Mouse (Mus musculus) neural tube, embryonic 15.5 days (tissue): ENCODE data around the gene Angptl3. TPM values are rescaled to one million over a fixed set of nuclear protein-coding genes. Genes with fewer than 3 reads are reported as not detected.

Experiments used
- ATAC-seq: fragments of 200-750 bp; cut with Nextera tagmentation; 2 replicates; pipeline ENCODE4 v1.8.0; 2017; ENCODE audit warnings: mild to moderate bottlenecking, moderate TSS enrichment, moderate library complexity; ENCODE audit not compliant: low FRiP score
- H3K27ac ChIP-seq: fragments of 300-500 bp; sonication (generic); replicated peaks from 2 replicates; pipeline ENCODE4 v1.5.1; 2015; ENCODE audit warnings: mild to moderate bottlenecking, inconsistent platforms
- H3K27me3 ChIP-seq: fragments of 300-500 bp; sonication (generic); replicated peaks from 2 replicates; pipeline ENCODE4 v1.6.1; 2015; ENCODE audit warnings: inconsistent platforms
- H3K36me3 ChIP-seq: fragments of 300-500 bp; sonication (generic); 2 replicates; pipeline ENCODE4 v1.6.1; 2015; ENCODE audit warnings: inconsistent platforms
- H3K4me1 ChIP-seq: fragments of 300-500 bp; sonication (generic); 2 replicates; pipeline ENCODE4 v1.6.1; 2015; ENCODE audit warnings: inconsistent platforms
- H3K4me2 ChIP-seq: fragments of 300-500 bp; sonication (generic); 2 replicates; pipeline ENCODE4 v1.6.1; 2015; ENCODE audit warnings: inconsistent platforms, mild to moderate bottlenecking, moderate library complexity
- H3K4me3 ChIP-seq: fragments of 300-500 bp; sonication (generic); replicated peaks from 2 replicates; pipeline ENCODE4 v1.5.1; 2015; ENCODE audit warnings: mild to moderate bottlenecking, inconsistent platforms
- H3K9ac ChIP-seq: fragments of 300-500 bp; sonication (generic); replicated peaks from 2 replicates; pipeline ENCODE4 v1.6.1; 2015; ENCODE audit warnings: mild to moderate bottlenecking, inconsistent platforms
- H3K9me3 ChIP-seq: fragments of 300-500 bp; sonication (generic); replicated peaks from 2 replicates; pipeline ENCODE4 v1.6.1; 2016; ENCODE audit warnings: inconsistent platforms
- WGBS: fragments of 180-500 bp; shearing (Covaris S2); methylation state at CpG from one replicate; pipeline ENCODE4 v1.1.7; 2015; ENCODE audit warnings: mixed read lengths; 5-methylcytosine and 5-hydroxymethylcytosine counted together
- polyA plus RNA-seq: library from polyadenylated mRNA; unstranded; fragments of >200 nt; fragmentation: Nextera tagmentation; extraction: Ambion mirVana; gene quantifications from 2 replicates; pipeline ENCODE4 v1.2.1, GENCODE M21; 2015

Angptl3 gene
- polyA plus RNA-seq, 1 experiment from 2014 or later, result 0.86 TPM

DNA sequence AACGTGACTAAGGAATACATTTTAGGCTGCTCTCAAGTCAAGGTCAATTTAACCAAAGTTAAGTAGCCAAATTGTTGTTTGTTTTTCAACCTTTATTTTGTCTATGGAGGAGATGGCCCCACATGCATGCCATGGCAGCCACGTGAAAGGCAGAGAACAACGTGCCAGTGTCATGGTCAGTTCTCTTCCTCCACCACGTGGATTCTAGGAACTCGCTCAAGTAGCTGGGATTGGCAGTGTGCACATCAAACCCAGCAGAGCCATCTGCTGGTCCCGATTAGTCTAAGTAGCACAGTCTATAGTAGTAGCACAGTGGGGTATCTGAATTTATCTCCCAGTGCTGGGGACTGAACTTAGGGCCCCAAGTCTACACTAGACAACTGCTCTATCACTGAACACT is 38.1 kb downstream of the Angptl3 start:
- Histone ChIP-seq H3K27me3 (no peaks in the 10 kb centered on the region), H3K4me1 (no peaks in the 10 kb centered on the region), H3K4me2 (no peak overlapping the region), H3K4me3 (no peak overlapping the region), H3K36me3 (peaks cover 47% of the 10 kb centered on the region), H3K9ac (no peak overlapping the region), H3K9me3 (no peaks in the 10 kb centered on the region), H3K27ac (no peak overlapping the region)
- WGBS, result 72% methylated on average over 6 of the region's 6 CpGs
- ATAC-seq, result no peak

DNA sequence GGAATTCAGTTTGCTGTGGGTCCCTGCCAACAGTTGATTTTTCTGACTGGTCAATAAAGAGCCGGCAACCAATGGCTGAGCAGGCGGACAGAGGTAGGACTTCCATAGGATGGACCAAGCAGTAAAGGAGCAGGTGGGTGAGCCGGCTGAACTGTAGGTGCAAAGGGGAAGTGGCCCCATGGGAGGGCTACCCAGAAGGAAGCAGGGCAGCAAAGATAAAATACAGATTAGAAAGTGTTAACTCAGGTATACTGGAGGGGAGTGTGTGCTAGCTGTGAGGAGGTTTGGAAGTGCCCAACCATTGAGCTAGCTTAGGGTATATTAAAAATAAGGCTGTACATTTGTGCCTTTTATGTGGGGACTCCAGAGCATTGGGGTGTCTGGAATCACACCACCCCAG is 47.3 kb downstream of the Angptl3 start:
- no peak overlapping the region for H3K9ac ChIP-seq
- no peaks in the 10 kb centered on the region for H3K9me3 ChIP-seq
- no peak overlapping the region for H3K27ac ChIP-seq
- ATAC-seq, result no peak
- H3K4me3 ChIP-seq, result no peak overlapping the region
- 86% methylated on average over 3 of the region's 3 CpGs for WGBS
- H3K4me2 ChIP-seq, result no peak overlapping the region
- H3K4me1 ChIP-seq, result no peaks in the 10 kb centered on the region
- H3K36me3 ChIP-seq, result peaks cover 40% of the 10 kb centered on the region
- H3K27me3 ChIP-seq, result no peaks in the 10 kb centered on the region

DNA sequence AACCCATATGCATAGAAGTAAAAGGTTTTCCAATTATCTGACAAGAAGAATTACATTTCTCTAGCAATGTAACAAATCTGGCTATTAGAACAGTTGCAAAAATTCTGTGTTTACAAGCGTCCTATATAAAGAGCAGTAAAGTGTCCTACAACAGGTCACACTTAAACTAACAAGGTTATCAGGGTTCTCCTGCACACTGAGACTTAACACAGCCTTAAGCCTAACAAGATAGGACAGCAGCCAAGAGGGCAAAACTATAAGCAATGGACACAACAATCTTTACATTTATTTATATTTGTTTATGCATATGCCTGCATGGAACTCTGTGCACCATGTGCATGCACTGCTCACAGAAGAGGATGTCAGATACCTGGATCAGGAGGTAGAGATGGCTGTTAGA is 50.4 kb downstream of the Angptl3 start:
- Histone ChIP-seq H3K4me1 (no peaks in the 10 kb centered on the region), H3K36me3 (peaks cover 34% of the 10 kb centered on the region), H3K9me3 (no peaks in the 10 kb centered on the region), H3K27ac (no peak overlapping the region), H3K4me2 (no peak overlapping the region), H3K27me3 (no peaks in the 10 kb centered on the region), H3K9ac (no peak overlapping the region), H3K4me3 (no peak overlapping the region)
- WGBS, result 83% methylated on average over 1 of the region's 1 CpGs
- ATAC-seq, result no peak

DNA sequence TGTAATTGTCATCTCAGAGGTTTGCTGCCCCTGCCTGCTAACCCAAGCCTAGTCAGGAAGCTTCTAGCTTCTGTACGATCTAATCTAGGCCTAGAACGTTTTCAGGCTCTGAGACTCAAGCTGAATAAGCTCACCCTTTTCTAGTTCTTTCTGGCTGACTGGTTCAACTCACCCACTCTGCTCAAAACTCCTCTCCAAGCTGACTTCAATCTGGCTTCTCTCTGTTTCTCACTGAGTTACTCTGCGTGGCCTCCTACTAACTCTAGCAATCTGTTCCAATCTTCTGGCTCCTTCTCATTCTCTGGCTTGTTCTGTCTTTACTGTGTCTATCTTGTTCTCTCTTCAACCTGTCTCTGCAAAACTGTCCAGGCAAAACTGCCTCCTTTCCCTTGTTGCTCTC is 53.1 kb downstream of the Angptl3 start:
- Histone ChIP-seq H3K4me3 (no peak overlapping the region), H3K9ac (no peak overlapping the region), H3K9me3 (no peaks in the 10 kb centered on the region), H3K27ac (no peak overlapping the region), H3K4me1 (no peaks in the 10 kb centered on the region), H3K27me3 (no peaks in the 10 kb centered on the region), H3K36me3 (peaks cover 26% of the 10 kb centered on the region), H3K4me2 (no peak overlapping the region)
- no peak for ATAC-seq
- 87% methylated on average over 3 of the region's 3 CpGs for WGBS

DNA sequence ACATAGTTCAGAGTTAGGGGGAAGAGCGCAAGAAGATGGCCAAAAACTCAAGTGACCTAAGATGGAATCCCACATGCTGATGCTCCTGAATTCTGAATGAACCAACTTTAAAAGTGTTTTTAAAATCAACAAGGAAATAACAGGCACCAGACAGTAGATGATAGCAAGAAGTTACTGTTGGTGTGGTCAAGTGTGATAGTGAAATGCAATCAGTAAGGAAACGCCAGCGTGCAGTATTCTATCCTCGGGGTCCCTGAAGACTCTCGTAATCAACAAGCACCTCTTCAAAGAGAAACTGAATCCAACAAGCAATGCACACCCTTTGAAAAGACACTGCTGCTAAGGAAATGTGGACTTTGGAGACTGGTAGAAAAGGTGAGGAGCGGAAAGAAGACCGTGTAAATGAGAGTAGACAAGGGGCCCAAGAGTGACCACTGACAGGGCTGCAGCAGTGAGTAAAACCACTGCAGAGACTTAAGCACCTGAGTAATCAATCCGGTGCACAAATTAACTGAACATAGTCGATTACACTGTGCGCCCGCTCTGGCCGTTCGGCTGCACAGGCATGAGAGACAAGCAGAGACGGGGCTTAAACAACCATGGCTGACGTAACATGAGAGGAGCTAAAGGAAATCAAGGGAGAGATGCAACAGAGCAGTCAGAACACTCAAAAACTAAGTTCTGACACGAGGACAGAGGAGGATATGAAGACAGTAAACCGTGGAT is 57.2 kb downstream of the Angptl3 start:
- Histone ChIP-seq H3K9me3 (no peaks in the 10 kb centered on the region), H3K27me3 (no peaks in the 10 kb centered on the region), H3K27ac (no peak overlapping the region), H3K4me2 (no peak overlapping the region), H3K4me1 (no peaks in the 10 kb centered on the region), H3K36me3 (peaks cover 20% of the 10 kb centered on the region), H3K9ac (no peak overlapping the region), H3K4me3 (no peak overlapping the region)
- no peak for ATAC-seq
- 94% methylated on average over 17 of the region's 17 CpGs for WGBS

DNA sequence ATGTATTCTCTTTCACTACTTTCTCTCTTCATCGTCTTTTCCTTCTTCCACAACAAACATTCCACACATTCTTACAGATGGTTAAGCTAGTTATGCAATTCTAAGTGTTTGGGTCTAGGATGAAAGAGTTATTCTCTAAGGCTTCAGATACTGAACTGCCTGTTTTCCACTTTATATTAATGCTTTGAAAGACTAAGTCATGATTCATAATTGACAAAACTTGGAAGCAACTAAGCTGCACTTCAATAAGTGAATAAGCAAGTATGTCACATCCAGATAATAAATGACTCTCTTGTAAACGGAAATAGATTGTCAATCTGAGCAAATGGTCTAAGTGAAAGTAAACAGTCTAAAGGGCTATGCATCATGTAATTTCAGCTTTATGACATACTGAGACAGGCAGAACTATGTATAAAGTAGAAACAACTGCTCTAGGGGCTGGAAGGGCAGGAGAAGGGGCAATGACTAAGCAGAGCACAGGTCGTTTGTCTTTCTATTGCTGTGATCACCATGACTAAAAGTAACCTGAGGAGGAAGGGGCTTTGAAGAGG is 60.5 kb downstream of the Angptl3 start:
- H3K9me3 ChIP-seq, result no peaks in the 10 kb centered on the region
- no peak for ATAC-seq
- peaks cover 11% of the 10 kb centered on the region for H3K36me3 ChIP-seq
- no peak overlapping the region for H3K4me2 ChIP-seq
- no peaks in the 10 kb centered on the region for H3K27me3 ChIP-seq
- no peak overlapping the region for H3K9ac ChIP-seq
- H3K4me3 ChIP-seq, result no peak overlapping the region
- H3K4me1 ChIP-seq, result no peaks in the 10 kb centered on the region
- H3K27ac ChIP-seq, result no peak overlapping the region
- 52% methylated on average over 3 of the region's 3 CpGs for WGBS

DNA sequence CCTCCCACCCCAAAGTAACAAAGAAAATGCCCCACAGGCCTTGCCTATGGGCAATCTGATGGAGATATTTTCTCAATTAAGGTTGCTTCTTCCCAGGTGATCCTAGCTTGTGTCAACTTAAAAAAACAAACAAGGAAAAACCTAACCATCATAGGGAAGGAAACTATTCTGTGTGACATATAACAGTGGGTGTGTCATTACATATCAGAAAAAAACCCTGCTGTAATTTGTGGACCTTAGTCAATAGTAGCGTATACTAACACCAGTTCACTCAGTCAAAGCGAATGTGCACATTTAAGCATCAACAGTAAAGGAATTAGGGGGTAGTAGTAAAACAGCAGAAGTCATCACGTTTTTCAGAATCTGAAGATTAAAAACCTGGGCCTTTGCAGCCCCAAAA is 61.0 kb downstream of the Angptl3 start:
- peaks cover 11% of the 10 kb centered on the region for H3K36me3 ChIP-seq
- no peak overlapping the region for H3K27ac ChIP-seq
- no peak overlapping the region for H3K9ac ChIP-seq
- H3K4me1 ChIP-seq, result no peaks in the 10 kb centered on the region
- 83% methylated on average over 3 of the region's 3 CpGs for WGBS
- ATAC-seq, result no peak
- no peak overlapping the region for H3K4me3 ChIP-seq
- no peaks in the 10 kb centered on the region for H3K9me3 ChIP-seq
- H3K27me3 ChIP-seq, result no peaks in the 10 kb centered on the region
- H3K4me2 ChIP-seq, result no peak overlapping the region

Other genes starting within 250 kb of the Angptl3 start
- 0.68 and 1.0 TPM in 2 replicates for gene Kank4, start 213.4 kb upstream of the Angptl3 start, polyA plus RNA-seq
- not detected in 2 replicates for gene I0C0044D17Rik, start 207.1 kb upstream of the Angptl3 start, polyA plus RNA-seq
- gene Usp1, start 107.1 kb upstream of the Angptl3 start, polyA plus RNA-seq, result 27.0 and 40.2 TPM in 2 replicates
- 49.9 and 52.3 TPM in 2 replicates for gene Dock7, start 90.0 kb downstream of the Angptl3 start, polyA plus RNA-seq
- 17.9 and 18.8 TPM in 2 replicates for gene Atg4c, start 163.0 kb downstream of the Angptl3 start, polyA plus RNA-seq